Mouse (Mus musculus) layer of hippocampus, adult 18-20 months (tissue): ENCODE data around the gene Crebl2. TPM values are rescaled to one million over a fixed set of nuclear protein-coding genes. Genes with fewer than 3 reads are reported as not detected.
A peak's percentile ranks its signal among the peaks of the same experiment; 100 is the strongest.

Source experiments
- DNase-seq, 2 experiments: peaks; one replicate each; pipeline ENCODE4 v3.0.0; 2022; ENCODE audit warnings: low spot score in 2 of 2
- long read RNA-seq: library from polyadenylated mRNA; stranded (forward); transcript quantifications from one replicate; pipeline ENCODE4 v2.0.0, GENCODE M21; 2021
- total RNA-seq, 2 experiments: library from RNA; stranded (reverse); gene quantifications; 2 replicates each; pipeline ENCODE4 v1.2.3; 2021

The Crebl2 gene
- 10 to 100 TPM; 47.3 to 48.1 TPM for total RNA-seq
- long read RNA-seq, transcript Crebl2-201 (5 exons, 3,629 nt), result major isoform, 10 of 20 reads
- long read RNA-seq, partial matches to known transcripts, result 4 of 20 reads
- long read RNA-seq, other reads (novel, unspliced or antisense), result 4 of 20 reads

GRCm38 (mm10) chr6:134829786-134830700, at the start of gene Crebl2:
TSS of gene Crebl2 (plus strand) at chr6:134830154.
- peak; percentile 98 to 100 for DNase-seq

- no peak for DNase-seq
These were observed 48.5 kb upstream of the Crebl2 start for GRCm38 (mm10) chr6:134781494-134781913.

GRCm38 (mm10) chr6:134782900-134783299, 47.1 kb upstream of the Crebl2 start:
- DNase-seq, result no peak

GRCm38 (mm10) chr6:134786426-134786825, 43.5 kb upstream of the Crebl2 start:
- no peak for DNase-seq

- DNase-seq, result no peak
These were observed 40.9 kb upstream of the Crebl2 start for GRCm38 (mm10) chr6:134789100-134789499.

- DNase-seq, result peak in 1 of 2 experiments; percentile 6
These were observed 38.5 kb upstream of the Crebl2 start for GRCm38 (mm10) chr6:134791251-134792118.

- peak; percentile 77 to 92 for DNase-seq
These were observed 37.6 kb upstream of the Crebl2 start, which contains the start of gene Dusp16 for GRCm38 (mm10) chr6:134792141-134793045. TSS of gene Dusp16 (minus strand) at chr6:134792625.

- no peak for DNase-seq
These were observed 36.7 kb upstream of the Crebl2 start for GRCm38 (mm10) chr6:134793046-134793806.

GRCm38 (mm10) chr6:134793911-134794520, 35.9 kb upstream of the Crebl2 start:
- DNase-seq, result peak; percentile 58 to 80

GRCm38 (mm10) chr6:134796297-134796696, 33.7 kb upstream of the Crebl2 start:
- DNase-seq, result no peak

- no peak for DNase-seq
These were observed 28.5 kb upstream of the Crebl2 start for GRCm38 (mm10) chr6:134801483-134801882.

- DNase-seq, result no peak
These were observed 27.3 kb upstream of the Crebl2 start for GRCm38 (mm10) chr6:134802641-134803043.

GRCm38 (mm10) chr6:134804736-134805277, 25.1 kb upstream of the Crebl2 start:
- DNase-seq, result no peak

- no peak for DNase-seq
These were observed 23.8 kb upstream of the Crebl2 start for GRCm38 (mm10) chr6:134806130-134806529.

GRCm38 (mm10) chr6:134807091-134807490, 22.9 kb upstream of the Crebl2 start:
- DNase-seq, result no peak

- no peak for DNase-seq
These were observed 22.2 kb upstream of the Crebl2 start for GRCm38 (mm10) chr6:134807794-134808193.

- no peak for DNase-seq
These were observed 16.9 kb upstream of the Crebl2 start for GRCm38 (mm10) chr6:134813066-134813465.

- no peak for DNase-seq
These were observed 12.7 kb upstream of the Crebl2 start for GRCm38 (mm10) chr6:134817051-134817928.
